Mouse (Mus musculus) hindbrain, postnatal 0 days (tissue): ENCODE measurements around the gene 1110032A03Rik. TPM values are rescaled to one million over a fixed set of nuclear protein-coding genes. Genes with fewer than 3 reads are reported as not detected.

Experiments used
- ATAC-seq: fragments of 200-750 bp; cut with Nextera tagmentation; 2 replicates; pipeline ENCODE4 v1.8.0; 2017; ENCODE audit warnings: mild to moderate bottlenecking, moderate TSS enrichment, moderate library complexity
- DNase-seq: peaks from one replicate; pipeline ENCODE4 v3.0.0-alpha.2; 2015; ENCODE audit warnings: low spot score
- H3K27ac ChIP-seq: fragments of 300-500 bp; sonication (generic); 2 replicates; pipeline ENCODE4 v1.5.1; 2014; ENCODE audit warnings: mild to moderate bottlenecking
- H3K27me3 ChIP-seq: fragments of 300-500 bp; sonication (generic); 2 replicates; pipeline ENCODE4 v1.6.1; 2014; ENCODE audit warnings: low read length, mixed read lengths; ENCODE audit not compliant: insufficient read depth
- H3K36me3 ChIP-seq: fragments of 300-500 bp; sonication (generic); 2 replicates; pipeline ENCODE4 v1.6.1; 2014; ENCODE audit warnings: low read length, mixed read lengths; ENCODE audit not compliant: insufficient read depth
- H3K4me1 ChIP-seq: fragments of 300-500 bp; sonication (generic); 2 replicates; pipeline ENCODE4 v1.6.1; 2014; ENCODE audit warnings: antibody characterized with exemption, low read length, mixed read lengths; ENCODE audit not compliant: insufficient read depth
- H3K4me2 ChIP-seq: fragments of 300-500 bp; sonication (generic); 2 replicates; pipeline ENCODE4 v1.6.1; 2014; ENCODE audit warnings: low read depth, mild to moderate bottlenecking, low read length, moderate library complexity, mixed read lengths
- H3K4me3 ChIP-seq: fragments of 300-500 bp; sonication (generic); 2 replicates; pipeline ENCODE4 v1.5.1; 2014; ENCODE audit warnings: low read length
- H3K9ac ChIP-seq: fragments of 300-500 bp; sonication (generic); replicated peaks from 2 replicates; pipeline ENCODE4 v1.6.1; 2014; ENCODE audit warnings: mild to moderate bottlenecking, low read length, moderate library complexity, mixed read lengths
- H3K9me3 ChIP-seq: fragments of 300-500 bp; sonication (generic); 2 replicates; pipeline ENCODE4 v1.6.1; 2016; ENCODE audit warnings: low read length, mixed read lengths
- CTCF ChIP-seq: IDR thresholded peaks from 2 replicates; pipeline ENCODE4 v1.5.1; 2016; ENCODE audit warnings: antibody characterized with exemption, control low read depth, low read depth
- WGBS: fragments of 180-500 bp; shearing (Covaris S2); extraction: QIAGEN DNeasy Blood & Tissue Kit; methylation state at CpG from one replicate; pipeline ENCODE4 v1.1.7; 2014; 5-methylcytosine and 5-hydroxymethylcytosine counted together
- polyA plus RNA-seq: library from polyadenylated mRNA; unstranded; fragments of >200 nt; fragmentation: Nextera tagmentation; extraction: Ambion mirVana; gene quantifications from 2 replicates; pipeline ENCODE4 v1.2.1, GENCODE M21; 2015
- total RNA-seq: library from RNA; depleted of rRNA; stranded (reverse); fragments of >200 nt; gene quantifications from 2 replicates; pipeline ENCODE4 v1.2.3, GENCODE M21; 2014

Gene 1110032A03Rik
- total and polyA plus RNA-seq, 2 experiments from 2014 or later: 42.3 to 66.2 TPM

- ATAC-seq (no peak), DNase-seq (no peak)
- no peak overlapping the region for H3K4me2 ChIP-seq
- no peaks in the 10 kb centered on the region for H3K9me3 ChIP-seq
- no peak overlapping the region for H3K4me3 ChIP-seq
- H3K36me3 ChIP-seq: no peaks in the 10 kb centered on the region
- H3K27me3 ChIP-seq: no peaks in the 10 kb centered on the region
- no peak overlapping the region for H3K9ac ChIP-seq
- H3K4me1 ChIP-seq: peaks cover 16% of the 10 kb centered on the region
- WGBS: 49% methylated on average over 6 of the region's 6 CpGs
- TF ChIP-seq CTCF: no peak
- no peak overlapping the region for H3K27ac ChIP-seq
Measured at GRCm38 (mm10) chr9:50750706-50751105, 24.6 kb downstream of the 1110032A03Rik start.

GRCm38 (mm10) chr9:50746214-50746677, 29.1 kb downstream of the 1110032A03Rik start, which contains the start of gene 2310030G06Rik:
2310030G06Rik (minus strand) TSS chr9:50746536.
- no peaks in the 10 kb centered on the region for H3K27me3 ChIP-seq
- H3K27ac ChIP-seq: no peak within 1 kb of the TSS
- H3K4me3 ChIP-seq: peak within 1 kb of the TSS; percentile 34
- 4% methylated on average over 19 of the region's 19 CpGs for WGBS
- H3K36me3 ChIP-seq: no peaks in the 10 kb centered on the region
- peaks cover 6% of the 10 kb centered on the region; the same call in 1 of the 2 replicates for H3K4me1 ChIP-seq
- peak; percentile 52 for DNase-seq
- peak within 1 kb of the TSS; percentile 58 for H3K4me2 ChIP-seq
- peak within 1 kb of the TSS; percentile 31; the same call in 1 of the 2 replicates for H3K9ac ChIP-seq
- no peak for ATAC-seq
- TF ChIP-seq CTCF: peak; percentile 32; the same call in 1 of the 2 replicates
- no peaks in the 10 kb centered on the region for H3K9me3 ChIP-seq

GRCm38 (mm10) chr9:50745806-50746205, 29.5 kb downstream of the 1110032A03Rik start:
- peak overlapping the region; percentile 34 for H3K4me3 ChIP-seq
- 12% methylated on average over 7 of the region's 7 CpGs for whole genome bisulfite sequencing

GRCm38 (mm10) chr9:50742744-50743143, 32.6 kb downstream of the 1110032A03Rik start:
- DNase-seq: no peak
- Histone ChIP-seq H3K9ac (no peak overlapping the region), H3K9me3 (no peaks in the 10 kb centered on the region), H3K4me3 (no peak overlapping the region), H3K4me2 (no peak overlapping the region), H3K27me3 (no peaks in the 10 kb centered on the region), H3K36me3 (no peaks in the 10 kb centered on the region), H3K4me1 (peaks cover 11% of the 10 kb centered on the region; the same call in 1 of the 2 replicates), H3K27ac (no peak overlapping the region)
- TF ChIP-seq CTCF: no peak
- no peak for ATAC-seq
- 79% methylated on average over 2 of the region's 2 CpGs for WGBS

More at GRCm38 (mm10) chr9:50745806-50746205, 29.5 kb downstream of the 1110032A03Rik start:
- no peaks in the 10 kb centered on the region for H3K27me3 ChIP-seq
- peaks cover 6% of the 10 kb centered on the region; the same call in 1 of the 2 replicates for H3K4me1 ChIP-seq
- H3K27ac ChIP-seq: no peak overlapping the region
- H3K9me3 ChIP-seq: no peaks in the 10 kb centered on the region
- ATAC-seq: no peak
- 0 out of 2 replicates have a peak overlapping the region, but pooled peaks have one; percentile 31 for H3K9ac ChIP-seq
- no peak for DNase-seq
- no peak for TF ChIP-seq CTCF
- peak overlapping the region; percentile 58 for H3K4me2 ChIP-seq
- no peaks in the 10 kb centered on the region for H3K36me3 ChIP-seq

GRCm38 (mm10) chr9:50742261-50742660, 33.1 kb downstream of the 1110032A03Rik start:
- H3K4me3 ChIP-seq: no peak overlapping the region
- DNase-seq: no peak
- WGBS: 91% methylated on average over 3 of the region's 3 CpGs
- peaks cover 11% of the 10 kb centered on the region; the same call in 1 of the 2 replicates for H3K4me1 ChIP-seq
- no peak overlapping the region for H3K27ac ChIP-seq
- no peaks in the 10 kb centered on the region for H3K36me3 ChIP-seq
- no peak overlapping the region for H3K4me2 ChIP-seq
- no peaks in the 10 kb centered on the region for H3K27me3 ChIP-seq
- ATAC-seq: no peak
- no peak for TF ChIP-seq CTCF
- H3K9ac ChIP-seq: no peak overlapping the region
- H3K9me3 ChIP-seq: no peaks in the 10 kb centered on the region

- no peaks in the 10 kb centered on the region for H3K36me3 ChIP-seq
- no peak for DNase-seq
- peaks cover 7% of the 10 kb centered on the region; the same call in 1 of the 2 replicates for H3K4me1 ChIP-seq
- ATAC-seq: no peak
- no peak overlapping the region for H3K4me2 ChIP-seq
- H3K27me3 ChIP-seq: no peaks in the 10 kb centered on the region
- no peaks in the 10 kb centered on the region for H3K9me3 ChIP-seq
- H3K9ac ChIP-seq: no peak overlapping the region
- no peak overlapping the region for H3K27ac ChIP-seq
- TF ChIP-seq CTCF: no peak
- WGBS: 90% methylated on average over 14 of the region's 14 CpGs
- H3K4me3 ChIP-seq: no peak overlapping the region
Measured at GRCm38 (mm10) chr9:50740867-50741784, 34.2 kb downstream of the 1110032A03Rik start.
